Mouse (Mus musculus): Measurements from ENCODE around the gene Styx. TPM values are rescaled to one million over a fixed set of nuclear protein-coding genes. Genes with fewer than 3 reads are reported as not detected.
"Not testable (repeated sequence)": the region's sequence is repeated elsewhere in the genome, so short reads cannot be mapped to it uniquely, and the experiment has no call there.

Gene Styx
- total RNA-seq, 2 experiments from 2014 or later: 45.4 to 57.1 TPM

DNA sequence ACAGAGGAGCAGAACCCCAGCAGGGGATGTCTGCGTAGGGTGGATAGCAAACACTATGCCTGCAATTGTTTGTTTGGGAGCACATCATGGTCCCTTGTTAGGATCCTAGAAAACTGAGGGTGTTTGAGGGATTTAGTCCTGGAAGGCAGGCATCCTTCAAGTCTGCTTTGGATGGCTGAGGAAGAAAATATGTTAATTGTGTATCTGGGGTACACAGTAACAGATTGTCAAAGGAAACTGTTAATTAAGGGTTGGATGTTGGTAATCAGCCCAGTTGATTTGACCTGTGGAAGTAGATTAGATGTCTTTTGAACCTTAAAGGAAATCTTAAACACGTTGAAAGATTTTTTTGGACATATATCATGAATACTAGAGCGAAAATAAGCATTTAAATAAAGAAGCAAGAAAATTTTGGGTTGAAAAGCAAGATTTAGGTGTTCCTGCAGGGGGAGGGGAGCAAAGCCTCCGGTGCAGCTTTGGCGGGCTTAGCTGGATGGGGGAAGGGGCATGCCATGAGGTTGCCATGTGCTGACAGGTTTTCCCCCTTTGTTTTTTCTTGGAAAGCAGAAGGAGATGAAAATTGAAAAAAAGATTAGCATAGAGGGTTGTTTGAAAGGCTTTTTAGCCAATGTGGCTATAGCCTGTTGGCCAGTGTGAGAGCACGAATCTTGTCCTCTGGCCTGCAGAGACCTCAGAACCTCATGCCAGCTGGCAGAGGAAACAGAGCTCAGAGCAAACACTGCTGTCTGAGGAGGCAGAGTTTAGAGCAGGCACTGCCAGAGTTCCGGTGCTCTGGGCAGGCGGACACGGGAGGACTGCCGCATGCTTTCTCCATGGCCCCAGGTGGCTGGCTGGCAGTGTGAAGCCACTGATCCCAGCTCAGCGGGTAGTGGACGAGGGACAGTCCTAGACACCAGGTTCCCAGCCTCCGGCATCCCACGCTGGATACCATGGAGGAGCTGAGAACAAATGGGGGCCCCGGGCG is 13.6 kb downstream of the Styx start:
- peak; percentile 36 for DNase-seq

- no peak for DNase-seq
Observed at GRCm38 (mm10) chr14:45365196-45365587, 14.3 kb downstream of the Styx start.

- no peak for DNase-seq
Observed at GRCm38 (mm10) chr14:45378771-45379170, 27.9 kb downstream of the Styx start.

- no peak for DNase-seq
Observed at GRCm38 (mm10) chr14:45380756-45381155, 29.9 kb downstream of the Styx start.

- no peak for DNase-seq
Observed at GRCm38 (mm10) chr14:45382912-45383311, 32.0 kb downstream of the Styx start.

- no peak for DNase-seq
Observed at GRCm38 (mm10) chr14:45385596-45385995, 34.7 kb downstream of the Styx start.

GRCm38 (mm10) chr14:45387480-45387879 is 36.6 kb downstream of the Styx start:
- DNase-seq: no peak

DNA sequence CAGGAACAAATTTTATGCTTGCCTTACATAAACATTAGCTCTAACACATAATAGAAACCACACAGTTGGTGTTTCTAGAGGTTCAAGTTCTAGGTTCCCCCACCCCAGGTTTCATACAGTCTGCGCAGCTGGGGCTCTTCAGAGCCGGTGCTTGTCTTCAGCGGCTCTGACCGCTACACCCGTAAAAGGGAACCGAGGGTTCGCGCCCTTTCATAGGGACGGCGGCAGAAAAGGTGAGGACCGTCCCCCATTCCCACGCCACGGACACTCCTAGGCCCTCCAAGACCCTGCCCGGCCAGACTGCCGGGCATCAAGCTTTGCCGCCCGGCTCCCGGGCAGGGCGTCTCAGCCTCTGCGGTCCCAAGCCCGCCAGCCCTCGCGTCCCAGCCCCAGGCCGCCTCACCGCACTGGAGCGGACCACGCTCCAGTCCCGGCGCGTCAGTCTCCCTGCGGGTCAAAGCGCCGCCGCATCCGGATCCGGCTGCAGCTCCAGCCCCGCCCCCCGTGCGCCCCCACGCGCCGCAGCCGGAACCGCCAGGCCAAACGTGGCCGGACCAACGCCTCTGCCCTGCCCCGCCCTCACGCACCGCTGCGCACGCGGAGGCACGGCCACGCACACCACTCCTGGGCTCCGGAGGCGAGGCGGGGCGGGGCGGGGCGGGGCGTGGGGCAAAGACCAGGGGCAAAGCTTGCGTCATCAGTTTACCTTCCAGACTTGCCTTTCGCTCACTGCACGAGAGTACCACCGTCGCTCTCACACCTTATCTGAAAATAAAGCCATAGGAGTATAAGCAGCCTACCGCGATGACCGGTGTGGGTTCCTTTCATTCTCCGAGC is 37.7 kb downstream of the Styx start:
- DNase-seq: peak; percentile 94

GRCm38 (mm10) chr14:45389194-45389593 is 38.3 kb downstream of the Styx start:
- DNase-seq: no peak

GRCm38 (mm10) chr14:45399836-45400235 is 48.9 kb downstream of the Styx start:
- DNase-seq: no peak

GRCm38 (mm10) chr14:45403651-45404050 is 52.8 kb downstream of the Styx start:
- DNase-seq: no peak

- not testable (repeated sequence) for DNase-seq
Observed at GRCm38 (mm10) chr14:45404813-45405212, 53.9 kb downstream of the Styx start, which contains the start of gene Gnpnat1. TSS of gene Gnpnat1 (minus strand) at chr14:45404913.

GRCm38 (mm10) chr14:45416265-45416664 is 65.4 kb downstream of the Styx start:
- no peak for DNase-seq

DNA sequence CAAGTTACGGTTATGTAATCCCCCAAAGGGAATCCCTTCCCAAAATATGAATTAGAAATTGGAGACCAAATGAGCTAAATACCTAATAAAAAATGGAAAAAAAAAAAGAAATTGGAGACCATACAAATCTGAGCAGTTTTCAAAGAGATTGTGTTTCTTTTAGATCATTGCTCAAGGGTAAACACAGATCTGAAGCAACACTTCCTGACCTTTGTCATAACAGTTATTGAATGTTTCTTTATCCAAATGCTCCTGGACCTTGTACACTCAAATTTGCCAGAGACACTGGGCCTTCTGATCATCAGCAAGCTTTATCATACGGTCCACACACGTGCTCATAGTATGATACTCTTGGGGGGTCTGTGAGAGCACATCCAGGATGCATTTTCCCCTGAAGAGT is 67.7 kb downstream of the Styx start:
- DNase-seq: no peak

GRCm38 (mm10) chr14:45419323-45419722 is 68.4 kb downstream of the Styx start:
- no peak for DNase-seq

- no peak for DNase-seq
Observed at GRCm38 (mm10) chr14:45422371-45422770, 71.5 kb downstream of the Styx start.

DNA sequence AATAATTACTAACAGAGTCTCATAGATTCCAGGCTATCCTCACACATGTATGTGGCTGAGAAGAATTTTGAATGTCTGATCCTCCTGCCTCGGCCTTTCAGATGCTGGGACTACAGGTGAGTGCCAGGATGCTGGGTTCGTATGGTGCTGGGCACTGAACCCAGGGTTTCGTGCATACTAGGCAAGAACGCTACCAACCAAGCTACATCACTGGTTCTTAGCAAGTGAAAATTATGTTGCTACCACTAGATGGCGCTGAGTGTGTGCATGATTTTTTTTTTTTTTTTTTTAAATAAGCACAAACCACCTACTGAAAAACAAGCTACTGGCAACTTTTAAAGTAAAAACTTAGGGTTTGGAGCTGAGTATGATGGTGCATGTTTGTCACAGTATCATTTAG is 72.3 kb downstream of the Styx start:
- peak; percentile 46 for DNase-seq

- DNase-seq: no peak
Observed at GRCm38 (mm10) chr14:45430066-45430842, 79.4 kb downstream of the Styx start.

DNA sequence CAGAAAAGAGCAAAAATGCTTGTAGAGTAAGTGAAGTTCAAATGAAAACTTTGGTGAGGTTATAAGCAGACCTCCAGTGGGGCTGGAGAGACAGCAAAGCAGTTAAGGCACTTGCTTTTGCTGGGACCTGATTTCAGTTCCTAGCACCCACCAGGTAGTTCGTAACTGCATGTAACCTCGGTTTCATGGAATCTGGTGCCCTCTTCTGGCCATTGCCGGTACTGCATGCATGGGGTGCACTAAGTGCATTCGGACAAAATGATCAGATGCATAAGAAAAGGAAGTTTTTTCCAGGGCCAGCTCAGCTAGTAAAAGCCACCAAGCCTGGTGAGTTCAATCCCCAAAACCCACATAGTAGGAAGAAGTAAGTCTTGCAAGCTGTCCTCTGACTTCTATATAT is 81.1 kb downstream of the Styx start:
- DNase-seq: no peak

DNA sequence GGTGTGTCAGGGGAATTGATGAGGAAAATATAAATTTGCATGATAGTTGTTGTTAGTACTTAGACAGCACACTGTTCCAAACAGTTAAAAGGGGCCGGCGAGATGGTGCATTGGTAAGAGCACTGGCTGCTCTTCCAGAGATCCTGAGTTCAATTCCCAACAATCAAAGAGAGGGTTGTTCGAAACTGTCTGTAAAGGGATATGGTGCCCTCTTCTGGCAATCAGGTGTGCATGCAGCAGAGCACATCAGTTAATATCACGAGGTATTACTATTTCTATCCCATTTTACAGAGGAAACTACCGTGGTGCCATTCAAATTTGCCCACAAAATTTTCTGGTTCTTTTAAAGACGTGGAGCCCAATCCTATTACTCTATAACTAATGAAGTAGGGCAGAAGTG is 83.3 kb downstream of the Styx start:
- no peak for DNase-seq

GRCm38 (mm10) chr14:45438250-45438930 is 87.5 kb downstream of the Styx start:
- DNase-seq: no peak

DNA sequence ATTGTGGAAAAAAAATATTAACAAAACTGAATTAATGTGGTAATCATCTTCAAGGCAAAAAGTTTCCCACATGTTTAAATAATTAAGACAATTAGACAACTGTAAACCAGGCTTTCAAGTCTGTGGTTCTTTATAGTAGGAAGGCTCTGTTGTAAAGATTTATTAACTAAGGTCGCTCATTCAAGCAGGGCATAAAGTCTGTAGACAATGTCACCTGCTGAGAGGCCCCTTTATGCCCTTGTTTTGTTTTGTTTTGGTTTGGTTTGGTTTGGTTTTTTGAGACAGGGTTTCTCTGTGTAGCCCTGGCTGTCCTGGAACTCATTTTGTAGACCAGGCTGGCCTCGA is 88.0 kb downstream of the Styx start:
- DNase-seq: no peak
